Mouse (Mus musculus): ENCODE measurements around the gene Zfp385c. TPM values are rescaled to one million over a fixed set of nuclear protein-coding genes. Genes with fewer than 3 reads are reported as not detected.

Gene Zfp385c
- total and polyA plus RNA-seq, 3 experiments = 0.12 to 0.15 TPM; not detected in 1

GRCm38 (mm10) chr11:100671049-100671448 lies 21.2 kb downstream of the Zfp385c start:
- H3K36me3 ChIP-seq (ENCODE audit: control insufficient read depth in 1 of 2, insufficient read depth in 2 of 2, low read length in 2 of 2) = no peaks in the 10 kb centered on the region
- H3K27me3 ChIP-seq (ENCODE audit: control insufficient read depth in 1 of 2, insufficient read depth in 2 of 2, low read length in 2 of 2) = peaks cover 2 to 3% of the 10 kb centered on the region in 2 experiments; a peak in 3 of 4 replicates
- H3K9me3 ChIP-seq (replicated peaks; ENCODE audit: insufficient read depth, low read length) = no peaks in the 10 kb centered on the region
- no peak overlapping the region for H3K27ac ChIP-seq (ENCODE audit: control insufficient read depth, low read depth, low read length)
- no peaks in the 10 kb centered on the region for H3K79me2 ChIP-seq (ENCODE audit: control insufficient read depth, insufficient read depth, low read length, poor library complexity)
- no peak overlapping the region for H3K9ac ChIP-seq (ENCODE audit: control insufficient read depth, low read depth, low read length, poor library complexity, severe bottlenecking)
- H3K4me3 ChIP-seq (ENCODE audit: control insufficient read depth in 1 of 2, insufficient read depth in 1 of 2, low read depth in 2 of 2, low read length in 2 of 2) = no peak overlapping the region
- no peak for DNase-seq (ENCODE audit: low read depth, low spot score)
- TF ChIP-seq MAX (IDR thresholded peaks at IDR 0.05; ENCODE audit: low read length) = no peak
- no peak for TF ChIP-seq JUND (IDR thresholded peaks at IDR 0.05; ENCODE audit: low read depth, low read length)
- no peak for TF ChIP-seq NELFE (IDR thresholded peaks at IDR 0.05; ENCODE audit: low read depth, low read length)
- no peaks in the 10 kb centered on the region for H3K4me1 ChIP-seq (ENCODE audit: control insufficient read depth in 1 of 2, insufficient read depth in 2 of 2, low read length in 2 of 2)

- Histone ChIP-seq H3K4me1 (ENCODE audit: control insufficient read depth in 1 of 2, insufficient read depth in 2 of 2, low read length in 2 of 2) (no peaks in the 10 kb centered on the region), H3K9me3 (replicated peaks; ENCODE audit: insufficient read depth, low read length) (no peaks in the 10 kb centered on the region), H3K79me2 (ENCODE audit: control insufficient read depth, insufficient read depth, low read length, poor library complexity) (no peaks in the 10 kb centered on the region), H3K27me3 (ENCODE audit: control insufficient read depth in 1 of 2, insufficient read depth in 2 of 2, low read length in 2 of 2) (peaks cover 0 to 2% of the 10 kb centered on the region in 2 experiments; a peak in 3 of 4 replicates), H3K36me3 (ENCODE audit: control insufficient read depth in 1 of 2, insufficient read depth in 2 of 2, low read length in 2 of 2) (no peaks in the 10 kb centered on the region), H3K9ac (ENCODE audit: control insufficient read depth, low read depth, low read length, poor library complexity, severe bottlenecking) (no peak overlapping the region), H3K4me3 (ENCODE audit: control insufficient read depth in 1 of 2, insufficient read depth in 1 of 2, low read depth in 2 of 2, low read length in 2 of 2) (no peak overlapping the region), H3K27ac (ENCODE audit: control insufficient read depth, low read depth, low read length) (no peak overlapping the region)
- no peak for TF ChIP-seq ZC3H11A (IDR thresholded peaks at IDR 0.05; ENCODE audit: low read depth, low read length)
- TF ChIP-seq ZNF384 (IDR thresholded peaks at IDR 0.05; ENCODE audit: low read depth, low read length) = no peak
- no peak for TF ChIP-seq MAFK (IDR thresholded peaks at IDR 0.05; ENCODE audit: borderline replicate concordance, low read depth, low read length)
- no peak for TF ChIP-seq HCFC1 (IDR thresholded peaks at IDR 0.05; ENCODE audit: low read depth, low read length)
- TF ChIP-seq GABPA (IDR thresholded peaks at IDR 0.05; ENCODE audit: low read depth, low read length) = no peak
- TF ChIP-seq POLR2AphosphoS2 (IDR thresholded peaks at IDR 0.05; ENCODE audit: low read length) = no peak
- TF ChIP-seq MYB (IDR thresholded peaks at IDR 0.05; ENCODE audit: low read depth, low read length) = no peak
- TF ChIP-seq UBTF (IDR thresholded peaks at IDR 0.05; ENCODE audit: borderline replicate concordance, insufficient read depth, low read depth, low read length) = no peak
- TF ChIP-seq USF1 (IDR thresholded peaks at IDR 0.05; ENCODE audit: low read depth, low read length) = no peak
- no peak for TF ChIP-seq MXI1 (IDR thresholded peaks at IDR 0.05; ENCODE audit: low read depth, low read length)
- no peak for TF ChIP-seq TCF12 (IDR thresholded peaks at IDR 0.05; ENCODE audit: low read depth, low read length)
- TF ChIP-seq MYC (IDR thresholded peaks at IDR 0.05; ENCODE audit: low read depth, low read length) = no peak
- no peak for TF ChIP-seq TBP (IDR thresholded peaks at IDR 0.05; ENCODE audit: low read depth, low read length)
- no peak for TF ChIP-seq SIN3A (IDR thresholded peaks at IDR 0.05; ENCODE audit: low read length)
- no peak for TF ChIP-seq JUND (IDR thresholded peaks at IDR 0.05; ENCODE audit: low read depth, low read length)
- TF ChIP-seq MAZ (IDR thresholded peaks at IDR 0.05; ENCODE audit: low read depth, low read length) = no peak
- no peak for TF ChIP-seq RCOR1 (IDR thresholded peaks at IDR 0.05; ENCODE audit: low read depth, low read length)
- TF ChIP-seq BHLHE40 (IDR thresholded peaks at IDR 0.05; ENCODE audit: borderline replicate concordance, low read depth, low read length) = no peak
- TF ChIP-seq RAD21 (IDR thresholded peaks at IDR 0.05; ENCODE audit: low read depth, low read length) = no peak
- no peak for TF ChIP-seq SMC3 (IDR thresholded peaks at IDR 0.05; ENCODE audit: low read depth, low read length)
- DNase-seq (ENCODE audit: low read depth, low spot score) = no peak
These were observed 32.4 kb downstream of the Zfp385c start for GRCm38 (mm10) chr11:100659806-100660205.

Measured in MEL (cell line).